8 mouse cellular contexts compared by ENCODE assay signal in genomic region chr9:40537708-40538105, GRCm38 (mm10). TPM values are rescaled to one million over a fixed set of nuclear protein-coding genes. Genes with fewer than 3 reads are reported as not detected.
A peak's percentile ranks its signal among the peaks of the same experiment; 100 is the strongest.
DNase-seq lines count a peak whose midpoint lies in the region; ATAC-seq and TF ChIP-seq lines count a peak whose summit lies in the region.

No protein-coding gene starts in this region.

- ATAC-seq in cerebellum, adult (ENCODE audit: insufficient number of reproducible peaks, low FRiP score, low TSS enrichment): peak; percentile 94
- peak; percentile 90 for ATAC-seq in forebrain, postnatal 0 days
- ATAC-seq in hindbrain, embryonic 15.5 days (ENCODE audit: low FRiP score, low read depth): peak; percentile 89

- WGBS in forebrain, postnatal 0 days: 9% methylated on average over 2 of the region's 2 CpGs
- WGBS in hindbrain, embryonic 15.5 days: 26% methylated on average over 2 of the region's 2 CpGs

- peak overlapping the region; percentile 60 for H3K27ac ChIP-seq in forebrain, postnatal 0 days (ENCODE audit: low read depth, low read length)
- H3K27ac ChIP-seq in hindbrain, embryonic 15.5 days (replicated peaks): peak overlapping the region; percentile 68

- H3K4me3 ChIP-seq in forebrain, postnatal 0 days (ENCODE audit: low read depth, low read length): no peak overlapping the region
- no peak overlapping the region for H3K4me3 ChIP-seq in hindbrain, embryonic 15.5 days

- TF ChIP-seq CTCF in forebrain, postnatal 0 days (IDR thresholded peaks at IDR 0.05; ENCODE audit: low read depth): no peak

- H3K9ac ChIP-seq in forebrain, postnatal 0 days: no peak overlapping the region
- H3K9ac ChIP-seq in hindbrain, embryonic 15.5 days: no peak overlapping the region

- peaks cover 20% of the 10 kb centered on the region; the same call in 1 of the 2 replicates for H3K4me1 ChIP-seq in forebrain, postnatal 0 days (ENCODE audit: insufficient read depth)
- peaks cover 21% of the 10 kb centered on the region for H3K4me1 ChIP-seq in hindbrain, embryonic 15.5 days (replicated peaks)

- no peaks in the 10 kb centered on the region for H3K9me3 ChIP-seq in forebrain, postnatal 0 days (ENCODE audit: low read length)
- no peaks in the 10 kb centered on the region for H3K9me3 ChIP-seq in hindbrain, embryonic 15.5 days

- no peaks in the 10 kb centered on the region for H3K27me3 ChIP-seq in forebrain, postnatal 0 days (ENCODE audit: insufficient read depth, low read length)
- no peaks in the 10 kb centered on the region for H3K27me3 ChIP-seq in hindbrain, embryonic 15.5 days

- DNase-seq in adrenal gland, postnatal 14 days: peak; percentile 59
- no peak for DNase-seq in adrenal gland, postnatal 4 days (ENCODE audit: low spot score in 2 of 2)
- peak; percentile 87 for DNase-seq in forebrain, postnatal 0 days
- peak; percentile 77 for DNase-seq in lung, postnatal 10 days
- DNase-seq in T-cell, adult 2 months (ENCODE audit: low spot score): no peak
- no peak for DNase-seq in spleen, postnatal 36 days (ENCODE audit: low spot score in 2 of 2)

- H3K36me3 ChIP-seq in forebrain, postnatal 0 days (ENCODE audit: insufficient read depth): no peaks in the 10 kb centered on the region
- no peaks in the 10 kb centered on the region for H3K36me3 ChIP-seq in hindbrain, embryonic 15.5 days

- no peak overlapping the region for H3K4me2 ChIP-seq in forebrain, postnatal 0 days (ENCODE audit: low read depth)
- no peak overlapping the region for H3K4me2 ChIP-seq in hindbrain, embryonic 15.5 days

RNA-seq across cellular contexts. Expression of gene Gramd1b, which starts 6.5 kb away (rescaled TPM):
- total RNA-seq in adrenal gland, postnatal 14 days (2021): 452 and 489 TPM in 2 replicates
- total RNA-seq in adrenal gland, postnatal 4 days (2021): 100 to 1,000 TPM; 476 to 492 TPM
- total RNA-seq in forebrain, postnatal 0 days (2014; rRNA removed): 48.1 and 48.6 TPM in 2 replicates
- polyA plus RNA-seq in forebrain, postnatal 0 days (2015; fragmentation: Nextera tagmentation; extraction: Ambion mirVana): 12.5 and 18.0 TPM in 2 replicates
- polyA plus RNA-seq in hindbrain, embryonic 15.5 days (2015; fragmentation: Nextera tagmentation; extraction: Ambion mirVana): 12.6 and 14.1 TPM in 2 replicates

Comparison
In these comparisons a context has a peak if more than half of its experiments do, and no peak if none do; other contexts are left out.
1. DNase-seq: peak in adrenal gland, postnatal 14 days (single experiment), forebrain, postnatal 0 days (single experiment) and lung, postnatal 10 days (single experiment); none in adrenal gland, postnatal 4 days (0 of 2), T-cell, adult 2 months (single experiment) and spleen, postnatal 36 days (0 of 2).
2. Peak in every context shown above with its lines, with median percentiles within 50 percentile points of each other: ATAC-seq.